Mouse (Mus musculus) megakaryocyte, embryonic 14.5 days (primary cell): ENCODE measurements around the gene Grik3. TPM values are rescaled to one million over a fixed set of nuclear protein-coding genes. Genes with fewer than 3 reads are reported as not detected.

Experiments
- H3K27me3 ChIP-seq: replicated peaks from 2 replicates; pipeline ENCODE3; 2012; ENCODE audit warnings: inconsistent platforms
- H3K36me3 ChIP-seq: replicated peaks from 2 replicates; pipeline ENCODE3; 2012; ENCODE audit warnings: low read length, inconsistent platforms, mixed read lengths
- H3K4me1 ChIP-seq: 2 replicates; pipeline ENCODE4 v1.6.1; 2012; ENCODE audit warnings: inconsistent platforms
- H3K4me3 ChIP-seq: replicated peaks from 2 replicates; pipeline ENCODE3; 2012; ENCODE audit warnings: moderate library complexity, mild to moderate bottlenecking, inconsistent platforms
- H3K9me3 ChIP-seq: 2 replicates; pipeline ENCODE4 v1.6.1; 2012; ENCODE audit warnings: inconsistent platforms
- FLI1 ChIP-seq: IDR thresholded peaks from 2 replicates; pipeline ENCODE4 v1.6.1; 2012; ENCODE audit warnings: low read length, inconsistent platforms, mixed read lengths
- GATA1 ChIP-seq: IDR thresholded peaks from 3 replicates; pipeline ENCODE4 v1.6.1; 2012; ENCODE audit warnings: mixed read lengths, low read length, inconsistent platforms, borderline replicate concordance
- polyA plus RNA-seq: library from polyadenylated mRNA; stranded (reverse); fragments of >175 nt; gene quantifications from 2 replicates; pipeline ENCODE4 v1.2.3, GENCODE M21; 2012; ENCODE audit warnings: low replicate concordance; ENCODE audit not compliant: insufficient read depth

The Grik3 gene
- polyA plus RNA-seq: not detected in 2 replicates

DNA sequence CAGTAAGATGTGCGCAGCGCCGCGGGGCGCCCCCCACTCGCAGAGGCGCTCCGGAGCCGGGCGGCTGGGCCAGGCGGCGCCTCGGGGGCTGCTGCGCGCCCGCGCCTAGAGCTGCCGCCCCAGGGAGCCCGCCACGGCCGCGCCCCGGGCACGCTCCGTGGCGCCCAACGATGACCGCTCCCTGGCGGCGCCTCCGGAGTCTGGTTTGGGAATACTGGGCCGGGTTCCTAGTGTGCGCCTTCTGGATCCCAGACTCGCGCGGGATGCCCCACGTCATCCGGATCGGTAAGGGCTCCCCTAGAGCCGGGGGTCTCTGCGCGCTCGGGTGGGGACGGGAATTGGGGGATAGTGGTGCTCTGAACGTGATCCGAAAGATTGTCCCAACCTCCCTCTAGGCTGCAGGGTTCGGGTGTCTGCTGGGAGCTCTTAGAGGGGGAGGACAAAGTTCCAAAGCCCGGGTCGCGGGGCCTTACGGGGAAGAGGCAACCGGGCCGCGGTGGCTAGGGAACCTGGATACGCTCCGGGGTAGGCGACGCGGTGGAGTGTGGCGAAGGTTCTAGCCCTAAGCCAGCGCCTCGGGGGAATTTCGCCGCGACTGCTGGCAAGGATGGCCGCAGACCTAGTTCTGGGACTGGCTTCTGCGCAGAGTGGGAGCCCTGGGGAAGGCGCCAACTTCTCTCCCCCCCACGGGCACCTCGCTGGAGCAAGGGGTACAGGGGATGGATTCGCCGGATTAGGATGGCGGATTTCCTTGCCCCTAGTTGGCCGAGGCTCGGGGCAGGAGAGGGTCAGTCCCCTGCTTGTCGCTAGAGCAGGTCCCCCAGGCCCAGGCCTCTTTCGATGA is at the start of gene Grik3:
Gene Grik3, plus strand, starts transcription at position 40 of the 844 bp plus-strand sequence.
- peaks cover 99% of the 10 kb centered on the region for H3K27me3 ChIP-seq
- no peak for TF ChIP-seq GATA1
- TF ChIP-seq FLI1: no peak

DNA sequence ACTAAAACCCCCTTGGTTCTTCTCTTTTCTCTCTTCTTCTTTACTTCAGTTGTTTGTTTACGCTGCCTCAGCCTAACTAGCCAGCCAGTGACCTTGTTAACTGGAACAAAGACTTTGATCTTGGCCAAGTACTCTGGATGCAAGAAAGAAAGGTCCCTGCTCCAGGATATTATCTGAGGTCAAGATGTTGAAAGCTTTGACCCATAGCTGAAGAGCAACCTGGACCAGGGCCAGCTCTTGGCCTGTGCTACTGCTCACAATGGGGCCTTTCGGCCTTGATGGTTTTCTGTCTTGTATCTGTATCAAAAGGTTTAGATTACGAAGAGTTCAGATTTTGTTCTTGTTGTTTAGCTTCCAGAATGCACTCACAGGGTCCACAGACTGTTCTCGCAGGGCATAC is 48.7 kb upstream of the Grik3 start:
- Histone ChIP-seq H3K4me3 (no peak overlapping the region), H3K4me1 (peaks cover 2% of the 10 kb centered on the region; the same call in 1 of the 2 replicates), H3K36me3 (no peaks in the 10 kb centered on the region), H3K27me3 (peaks cover 48% of the 10 kb centered on the region), H3K9me3 (no peaks in the 10 kb centered on the region)
- TF ChIP-seq GATA1: no peak

More for the DNA sequence above, at the start of gene Grik3:
- Histone ChIP-seq H3K4me3 (no peak within 1 kb of the TSS), H3K9me3 (no peaks in the 10 kb centered on the region), H3K36me3 (no peaks in the 10 kb centered on the region), H3K4me1 (no peaks in the 10 kb centered on the region)

DNA sequence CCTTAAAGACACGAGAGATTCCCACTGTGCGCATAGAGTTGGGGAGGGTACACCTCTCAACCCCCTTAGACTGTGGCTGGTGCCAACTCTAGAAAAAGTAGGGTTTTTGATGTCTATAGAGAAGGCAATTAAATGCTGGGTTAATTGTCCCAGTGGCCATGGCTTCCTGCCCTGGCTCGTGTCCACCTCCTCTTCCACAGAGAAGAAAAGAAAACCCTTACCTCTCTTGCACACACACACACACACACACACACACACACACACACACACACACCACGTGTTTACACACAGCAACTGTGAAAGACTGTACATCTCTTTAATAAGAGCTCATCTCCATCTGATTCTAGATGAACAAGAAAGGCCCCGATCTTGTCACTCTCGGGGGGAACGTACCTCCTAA is 46.1 kb upstream of the Grik3 start:
- Histone ChIP-seq H3K9me3 (no peaks in the 10 kb centered on the region), H3K27me3 (peaks cover 52% of the 10 kb centered on the region), H3K36me3 (no peaks in the 10 kb centered on the region), H3K4me1 (no peaks in the 10 kb centered on the region), H3K4me3 (no peak overlapping the region)
- TF ChIP-seq FLI1 (no peak), GATA1 (no peak)

DNA sequence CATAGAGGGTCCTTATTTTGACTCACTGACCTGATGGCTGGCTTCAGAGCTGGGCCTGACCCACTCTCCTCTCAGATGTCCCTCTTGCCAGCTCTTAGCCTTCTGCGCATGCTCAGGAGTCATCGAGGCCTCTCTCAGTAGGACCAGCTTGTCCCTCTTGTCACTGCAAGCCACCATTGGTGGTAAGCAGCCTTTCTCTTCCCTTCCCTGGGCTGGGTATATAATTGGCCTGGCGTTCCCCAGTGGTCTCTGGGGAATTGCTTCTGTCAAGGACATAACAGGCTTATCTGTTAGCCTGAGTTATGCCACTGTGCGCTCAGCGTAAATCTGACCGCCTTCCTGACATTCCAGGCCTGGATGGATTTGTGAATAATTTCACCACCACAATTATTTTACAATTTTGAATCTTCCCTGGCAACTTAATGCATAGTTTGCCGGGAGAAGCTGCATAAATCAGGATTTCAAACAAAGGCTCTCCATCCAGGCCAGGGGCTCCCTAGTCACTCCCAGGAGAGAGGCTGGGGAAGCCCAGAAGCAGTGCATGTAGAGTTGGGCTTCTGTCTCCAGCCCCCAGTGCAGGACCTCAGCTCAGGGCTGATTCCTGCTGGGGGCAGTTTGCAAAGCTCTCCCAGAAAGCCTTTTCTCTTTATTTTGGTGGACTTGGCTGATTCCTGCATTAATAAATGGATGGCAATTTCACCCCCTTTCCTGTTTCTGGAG is 39.7 kb upstream of the Grik3 start:
- no peak for TF ChIP-seq FLI1
- TF ChIP-seq GATA1: no peak
- no peak overlapping the region for H3K4me3 ChIP-seq
- H3K36me3 ChIP-seq: no peaks in the 10 kb centered on the region
- H3K27me3 ChIP-seq: peaks cover 42% of the 10 kb centered on the region
- no peaks in the 10 kb centered on the region for H3K4me1 ChIP-seq
- no peaks in the 10 kb centered on the region for H3K9me3 ChIP-seq

DNA sequence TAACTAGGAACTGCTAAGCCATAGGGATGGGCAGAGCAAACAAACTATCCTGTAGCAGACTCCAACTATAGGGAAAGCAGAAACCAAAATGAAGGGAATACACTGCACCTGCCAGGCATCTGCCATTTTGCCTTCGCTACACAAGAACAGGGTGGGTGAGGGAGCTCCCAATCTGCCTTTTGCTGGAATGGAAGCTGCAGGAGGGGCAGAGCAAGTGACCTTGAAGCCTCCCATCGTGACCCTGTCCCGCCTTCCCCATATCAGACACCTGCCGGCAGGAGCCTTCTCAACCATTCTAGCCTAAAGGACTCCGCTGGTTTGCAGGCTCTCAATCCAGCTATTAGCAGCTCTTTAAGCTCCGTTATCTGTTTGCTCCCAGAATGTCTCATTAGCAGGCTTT is 38.7 kb upstream of the Grik3 start:
- no peaks in the 10 kb centered on the region for H3K36me3 ChIP-seq
- H3K27me3 ChIP-seq: peaks cover 45% of the 10 kb centered on the region
- no peak overlapping the region for H3K4me3 ChIP-seq
- H3K4me1 ChIP-seq: no peaks in the 10 kb centered on the region
- H3K9me3 ChIP-seq: no peaks in the 10 kb centered on the region
- TF ChIP-seq FLI1 (no peak), GATA1 (no peak)

DNA sequence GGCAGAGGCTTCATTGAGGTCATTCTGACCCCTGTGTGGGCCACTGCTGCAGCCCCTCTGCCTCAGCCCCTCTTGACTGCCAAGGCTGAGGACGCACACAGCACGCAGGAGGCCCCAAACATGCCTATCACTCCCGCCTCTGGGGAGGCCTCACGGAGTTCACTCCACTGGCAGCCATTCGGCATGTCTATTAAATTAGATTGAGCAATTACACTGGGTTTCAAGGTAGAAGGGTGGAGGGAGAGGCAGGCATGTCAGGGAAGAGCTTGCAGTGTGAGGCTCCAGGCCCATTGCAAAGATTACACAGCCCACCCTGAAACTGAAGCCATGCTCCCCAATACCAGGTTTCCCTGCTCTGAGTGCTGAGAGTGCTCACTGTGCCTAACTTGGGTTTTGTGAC is 34.0 kb upstream of the Grik3 start:
- Histone ChIP-seq H3K4me1 (no peaks in the 10 kb centered on the region), H3K27me3 (peaks cover 55% of the 10 kb centered on the region), H3K4me3 (no peak overlapping the region), H3K9me3 (no peaks in the 10 kb centered on the region), H3K36me3 (no peaks in the 10 kb centered on the region)
- TF ChIP-seq GATA1: no peak
- TF ChIP-seq FLI1: no peak

DNA sequence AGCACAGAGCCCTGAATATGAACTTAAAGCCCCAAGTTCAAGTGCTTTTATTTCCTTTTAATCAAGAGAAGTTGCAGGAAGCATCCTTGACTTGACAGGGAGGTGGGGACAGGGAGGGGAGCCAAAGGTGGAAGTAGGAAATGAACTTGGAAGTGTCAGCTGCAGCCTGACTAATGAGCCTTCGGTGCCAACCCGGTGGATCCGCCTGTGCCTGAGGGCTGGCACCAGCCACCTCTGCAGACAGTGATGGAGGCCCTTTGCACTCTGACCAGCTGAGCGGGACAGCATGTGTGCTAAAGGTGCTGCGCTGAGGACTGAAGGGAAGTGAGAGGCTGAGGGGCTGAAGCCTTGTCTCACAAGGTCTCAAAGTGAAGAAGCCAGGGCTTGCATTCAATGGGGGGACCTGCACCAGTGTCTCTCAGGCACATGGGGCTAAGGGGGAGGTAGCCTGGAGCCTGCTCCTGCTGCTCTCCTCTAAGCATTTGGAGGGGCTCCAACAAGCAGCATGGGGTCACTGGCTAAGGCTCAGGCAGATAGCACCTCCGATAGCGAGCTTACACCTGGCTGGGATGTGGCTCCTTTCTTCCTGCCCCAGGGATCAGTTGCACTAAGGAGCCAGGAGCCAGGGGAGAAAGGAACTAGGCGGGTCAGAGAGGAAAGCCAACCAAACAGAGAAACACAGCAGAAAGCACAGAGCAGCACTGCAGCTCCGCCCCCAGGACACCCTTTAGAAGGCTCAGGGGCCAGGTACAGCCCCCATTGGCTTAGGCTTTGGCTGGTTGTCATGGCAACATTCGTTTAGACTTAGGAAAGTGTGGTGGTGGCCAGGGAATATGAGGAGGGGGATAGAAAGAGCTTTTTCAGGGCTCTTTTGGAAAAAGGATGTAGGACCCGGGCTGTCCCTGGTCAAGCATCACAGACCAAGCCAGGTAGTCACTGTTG is 33.1 kb upstream of the Grik3 start:
- no peaks in the 10 kb centered on the region for H3K9me3 ChIP-seq
- no peak overlapping the region for H3K4me3 ChIP-seq
- H3K36me3 ChIP-seq: no peaks in the 10 kb centered on the region
- H3K4me1 ChIP-seq: no peaks in the 10 kb centered on the region
- no peak for TF ChIP-seq FLI1
- TF ChIP-seq GATA1: no peak
- H3K27me3 ChIP-seq: peaks cover 52% of the 10 kb centered on the region

DNA sequence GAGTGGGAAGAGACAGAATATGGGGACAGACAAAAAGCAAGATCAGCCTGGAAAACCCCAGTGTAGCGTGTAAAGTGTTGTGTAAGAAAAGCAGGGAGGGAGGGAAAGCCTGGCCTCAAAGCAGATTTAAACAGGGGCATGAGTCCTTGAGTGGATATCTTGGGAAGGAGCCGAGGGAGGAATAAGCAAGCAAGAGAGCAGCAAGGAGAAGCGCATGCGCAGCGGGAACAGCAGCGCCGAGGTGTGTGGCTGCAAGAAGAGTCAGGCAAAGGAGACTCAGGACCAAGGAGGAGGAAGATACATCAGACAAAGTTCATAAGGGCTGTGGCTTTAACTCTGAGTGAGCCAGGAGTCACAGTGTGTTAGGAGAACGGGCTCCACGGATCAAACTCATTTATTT is 30.7 kb upstream of the Grik3 start:
- no peaks in the 10 kb centered on the region for H3K9me3 ChIP-seq
- TF ChIP-seq FLI1 (no peak), GATA1 (no peak)

DNA sequence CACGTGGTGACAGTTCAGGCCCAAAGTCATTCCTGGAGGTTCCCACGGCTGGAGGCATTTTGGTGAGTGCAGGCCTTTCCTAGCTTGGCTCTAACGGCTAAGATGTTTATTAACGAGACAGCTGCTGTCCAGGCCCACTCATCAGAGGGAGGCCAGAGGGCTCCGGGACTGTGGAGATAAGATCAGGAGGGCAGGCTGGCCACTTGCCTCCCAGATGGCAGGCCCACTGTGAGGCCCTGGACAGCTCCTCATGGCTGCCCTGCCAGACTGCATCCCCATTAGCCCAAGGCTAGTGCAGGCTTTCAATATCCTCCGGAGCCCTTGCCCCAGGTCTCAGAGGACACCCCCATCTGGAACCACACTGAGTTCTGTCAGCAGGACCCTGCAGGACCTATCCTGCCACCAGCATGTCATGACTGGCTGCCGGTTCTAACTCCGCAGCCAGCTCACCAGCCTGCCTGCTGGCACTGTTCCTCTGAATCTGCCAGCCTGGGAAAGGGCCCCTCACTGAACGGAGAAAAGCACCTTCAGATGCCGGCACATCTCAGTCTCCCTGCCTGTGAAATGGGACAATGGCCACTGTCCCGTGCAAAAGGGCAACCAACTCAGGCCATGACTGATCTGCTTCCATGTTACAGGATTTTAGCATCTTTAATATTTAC is 20.7 kb upstream of the Grik3 start:
- H3K27me3 ChIP-seq: peaks cover 51% of the 10 kb centered on the region
- no peaks in the 10 kb centered on the region for H3K9me3 ChIP-seq
- H3K4me3 ChIP-seq: no peak overlapping the region
- H3K4me1 ChIP-seq: no peaks in the 10 kb centered on the region
- H3K36me3 ChIP-seq: no peaks in the 10 kb centered on the region
- TF ChIP-seq GATA1: no peak

More for the DNA sequence above, 30.7 kb upstream of the Grik3 start:
- no peak overlapping the region for H3K4me3 ChIP-seq
- H3K27me3 ChIP-seq: peaks cover 58% of the 10 kb centered on the region
- H3K36me3 ChIP-seq: no peaks in the 10 kb centered on the region
- H3K4me1 ChIP-seq: no peaks in the 10 kb centered on the region
